Mouse (Mus musculus) midbrain, embryonic 12.5 days (tissue): Measurements from ENCODE around the gene Isg20l2. TPM values are rescaled to one million over a fixed set of nuclear protein-coding genes. Genes with fewer than 3 reads are reported as not detected.
A peak's percentile ranks its signal among the peaks of the same experiment; 100 is the strongest.

Experiments
- ATAC-seq: fragments of 200-750 bp; cut with Nextera tagmentation; 2 replicates; pipeline ENCODE4 v1.8.0; 2017; ENCODE audit warnings: low read depth, moderate TSS enrichment, moderate library complexity; ENCODE audit not compliant: low FRiP score
- H3K27ac ChIP-seq: fragments of 300-500 bp; sonication (generic); replicated peaks from 2 replicates; pipeline ENCODE4 v1.5.1; 2016; ENCODE audit warnings: mild to moderate bottlenecking
- H3K27me3 ChIP-seq: fragments of 300-500 bp; sonication (generic); 2 replicates; pipeline ENCODE4 v1.6.1; 2016; ENCODE audit warnings: mild to moderate bottlenecking
- H3K36me3 ChIP-seq: fragments of 300-500 bp; sonication (generic); 2 replicates; pipeline ENCODE4 v1.6.1; 2016
- H3K4me1 ChIP-seq: fragments of 300-500 bp; sonication (generic); 2 replicates; pipeline ENCODE4 v1.6.1; 2016
- H3K4me2 ChIP-seq: fragments of 300-500 bp; sonication (generic); replicated peaks from 2 replicates; pipeline ENCODE4 v1.6.1; 2016; ENCODE audit warnings: mild to moderate bottlenecking, moderate library complexity
- H3K4me3 ChIP-seq: fragments of 300-500 bp; sonication (generic); 2 replicates; pipeline ENCODE4 v1.5.1; 2016; ENCODE audit warnings: mild to moderate bottlenecking
- H3K9ac ChIP-seq: fragments of 300-500 bp; sonication (generic); replicated peaks from 2 replicates; pipeline ENCODE4 v1.6.1; 2016; ENCODE audit warnings: mild to moderate bottlenecking, moderate library complexity
- H3K9me3 ChIP-seq: fragments of 300-500 bp; sonication (generic); 2 replicates; pipeline ENCODE4 v1.6.1; 2016; ENCODE audit warnings: mild to moderate bottlenecking
- WGBS: fragments of 180-500 bp; shearing (Covaris S2); methylation state at CpG from one replicate; pipeline ENCODE4 v1.1.7; 2016; 5-methylcytosine and 5-hydroxymethylcytosine counted together
- polyA plus RNA-seq: library from polyadenylated mRNA; unstranded; fragments of >200 nt; fragmentation: Nextera tagmentation; extraction: Ambion mirVana; gene quantifications from 2 replicates; pipeline ENCODE4 v1.2.1, GENCODE M21; 2016

Gene Isg20l2
- polyA plus RNA-seq, 1 experiment from 2014 or later: 79.0 TPM

DNA sequence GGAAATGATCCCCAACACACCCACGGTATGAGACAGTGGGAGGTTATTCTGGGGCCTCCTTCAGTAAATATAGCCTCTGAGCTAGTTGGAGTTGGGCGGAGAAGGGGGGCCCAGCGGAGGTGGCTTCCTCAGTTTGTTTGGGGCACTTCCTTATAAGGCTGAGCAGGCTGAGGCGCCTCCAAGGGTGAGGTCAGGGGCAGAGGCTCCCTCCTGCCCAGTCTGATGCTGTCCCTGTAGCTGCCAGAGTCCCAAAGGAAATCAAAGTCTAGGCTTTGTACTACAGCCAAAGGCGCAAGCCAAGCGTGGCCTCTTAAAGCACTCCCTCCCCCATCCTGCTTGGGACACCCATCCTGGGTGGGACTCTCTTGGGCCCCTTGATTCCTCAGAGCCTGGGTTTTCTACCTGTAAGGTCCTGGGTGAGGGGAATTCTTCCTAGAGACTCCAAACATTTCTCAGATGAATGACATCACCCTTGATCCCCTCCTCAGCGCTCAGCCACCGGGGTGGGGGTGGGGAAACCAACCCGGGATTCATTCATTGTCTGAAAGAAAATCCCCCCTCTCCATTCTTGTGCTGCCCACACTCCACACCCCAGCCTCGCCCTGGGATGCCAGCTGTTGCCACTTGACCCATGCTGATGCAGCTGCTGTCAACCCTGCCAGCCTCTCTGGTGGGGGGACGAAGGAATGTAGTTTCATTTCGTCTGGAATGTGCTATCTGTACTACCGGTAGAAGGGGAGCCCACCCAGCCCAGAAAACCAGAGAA is 52.9 kb downstream of the Isg20l2 start:
- WGBS: under 1% methylated on average over 13 of the region's 13 CpGs
- peak overlapping the region; percentile 44 for H3K9ac ChIP-seq

DNA sequence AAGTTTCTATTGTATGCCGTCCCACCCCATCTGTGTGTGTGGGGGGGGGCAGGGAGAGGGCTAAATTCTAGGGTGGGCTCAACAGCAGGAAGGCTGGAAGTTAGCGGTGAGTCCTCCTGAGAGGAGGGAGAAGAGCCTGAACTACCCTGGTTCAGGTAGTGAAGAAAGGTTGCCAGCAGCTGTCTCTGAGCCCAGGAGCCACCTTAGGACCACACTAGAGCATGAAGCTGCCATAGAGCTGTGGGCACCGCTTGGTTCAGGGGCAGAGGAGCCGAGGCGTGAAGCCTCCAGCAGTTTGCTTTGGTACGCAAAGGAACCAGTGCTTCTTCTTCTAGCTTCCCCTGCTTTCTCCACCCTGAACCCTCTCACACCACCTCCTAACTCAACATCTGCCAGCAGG is 53.5 kb downstream of the Isg20l2 start:
- H3K4me2 ChIP-seq: peak overlapping the region; percentile 37
- H3K9ac ChIP-seq: peak overlapping the region; percentile 46; the same call in 1 of the 2 replicates
- peaks cover 7% of the 10 kb centered on the region for H3K36me3 ChIP-seq
- ATAC-seq: no peak
- peaks cover 91% of the 10 kb centered on the region for H3K4me1 ChIP-seq
- H3K9me3 ChIP-seq: no peaks in the 10 kb centered on the region
- peaks cover 8% of the 10 kb centered on the region for H3K27me3 ChIP-seq
- 40% methylated on average over 6 of the region's 6 CpGs for WGBS
- no peak overlapping the region for H3K4me3 ChIP-seq
- peak overlapping the region; percentile 86 for H3K27ac ChIP-seq

More for the DNA sequence above, 52.9 kb downstream of the Isg20l2 start:
- no peaks in the 10 kb centered on the region for H3K9me3 ChIP-seq
- peak overlapping the region; percentile 86 for H3K27ac ChIP-seq
- H3K4me1 ChIP-seq: peaks cover 91% of the 10 kb centered on the region
- H3K36me3 ChIP-seq: peaks cover 13% of the 10 kb centered on the region
- ATAC-seq: peak; percentile 21
- peak overlapping the region; percentile 37 for H3K4me2 ChIP-seq
- H3K27me3 ChIP-seq: 0 out of 2 replicates have a peak, but pooled peaks cover 6% of the 10 kb centered on the region
- no peak overlapping the region for H3K4me3 ChIP-seq

DNA sequence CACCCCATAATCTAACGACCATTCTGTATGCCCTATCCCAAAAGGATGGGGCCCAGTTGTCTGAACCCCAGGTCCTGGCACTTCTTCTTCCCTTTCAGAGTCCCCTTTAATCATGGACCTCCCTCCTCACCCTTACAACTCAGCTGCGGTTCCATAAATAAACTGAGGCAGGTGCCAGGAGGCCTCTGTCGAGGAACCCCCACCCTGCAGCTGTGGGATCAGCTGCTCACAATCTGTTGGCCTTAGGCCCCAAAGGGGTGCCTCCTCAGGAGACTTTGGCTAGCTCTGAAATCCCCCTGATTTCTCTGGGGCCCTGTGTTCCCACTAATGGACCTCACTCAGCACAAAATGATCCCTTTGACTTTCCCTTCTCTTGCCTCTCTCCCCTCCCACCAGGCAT is 54.0 kb downstream of the Isg20l2 start:
- WGBS: 36% methylated on average over 3 of the region's 3 CpGs
- H3K4me2 ChIP-seq: 0 out of 2 replicates have a peak overlapping the region, but pooled peaks have one; percentile 37
- no peaks in the 10 kb centered on the region for H3K9me3 ChIP-seq
- H3K4me3 ChIP-seq: no peak overlapping the region
- peak overlapping the region; percentile 86; the same call in 1 of the 2 replicates for H3K27ac ChIP-seq
- peaks cover 4% of the 10 kb centered on the region; the same call in 1 of the 2 replicates for H3K36me3 ChIP-seq
- H3K9ac ChIP-seq: peak overlapping the region; percentile 46; the same call in 1 of the 2 replicates
- H3K27me3 ChIP-seq: peaks cover 13% of the 10 kb centered on the region
- no peak for ATAC-seq
- H3K4me1 ChIP-seq: peaks cover 90% of the 10 kb centered on the region

DNA sequence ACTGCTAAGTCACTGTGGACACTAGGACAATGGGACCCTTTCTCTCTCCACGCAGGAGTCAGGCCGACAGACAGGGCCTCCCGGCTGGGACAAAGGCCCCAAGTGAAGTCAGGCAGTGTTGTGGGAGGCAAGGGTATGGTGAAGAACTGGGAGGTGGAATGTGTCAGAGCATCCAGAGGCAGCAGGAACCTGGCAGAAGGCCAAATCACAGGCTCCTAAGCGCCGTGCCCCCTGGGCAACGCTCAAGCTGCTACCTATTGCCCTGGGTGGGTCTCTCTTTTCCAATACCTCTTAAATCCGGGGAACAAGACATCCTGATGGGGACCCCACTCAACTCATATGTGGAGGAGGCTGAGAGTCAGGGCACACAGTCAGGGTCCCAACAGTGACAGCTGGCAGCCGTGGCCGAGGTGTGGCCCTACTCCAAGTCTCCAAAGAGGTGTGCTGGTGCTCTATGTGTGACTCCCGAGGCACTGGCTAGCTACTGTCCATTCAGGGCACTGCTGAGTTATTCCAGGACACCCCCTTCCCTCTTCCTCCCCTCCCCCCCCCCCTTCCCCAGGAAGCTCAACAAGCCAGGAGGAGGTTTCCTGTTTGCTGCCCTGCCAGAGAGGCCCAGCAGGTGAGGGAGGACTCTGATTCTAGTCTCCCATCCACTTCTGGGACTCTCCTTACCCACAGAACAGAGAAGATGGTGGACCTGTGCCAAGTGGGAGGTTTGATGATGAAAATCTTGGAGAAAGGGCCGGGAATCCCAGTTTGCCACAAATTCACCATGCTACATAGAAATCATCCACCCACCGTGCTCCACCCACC is 55.6 kb downstream of the Isg20l2 start:
- Histone ChIP-seq H3K36me3 (no peaks in the 10 kb centered on the region), H3K9me3 (no peaks in the 10 kb centered on the region), H3K4me2 (peak overlapping the region; percentile 5), H3K27me3 (peaks cover 29% of the 10 kb centered on the region), H3K27ac (peak overlapping the region; percentile 73), H3K9ac (peak overlapping the region; percentile 4; the same call in 1 of the 2 replicates), H3K4me3 (no peak overlapping the region), H3K4me1 (peaks cover 75% of the 10 kb centered on the region)
- no peak for ATAC-seq
- 31% methylated on average over 12 of the region's 12 CpGs for WGBS

DNA sequence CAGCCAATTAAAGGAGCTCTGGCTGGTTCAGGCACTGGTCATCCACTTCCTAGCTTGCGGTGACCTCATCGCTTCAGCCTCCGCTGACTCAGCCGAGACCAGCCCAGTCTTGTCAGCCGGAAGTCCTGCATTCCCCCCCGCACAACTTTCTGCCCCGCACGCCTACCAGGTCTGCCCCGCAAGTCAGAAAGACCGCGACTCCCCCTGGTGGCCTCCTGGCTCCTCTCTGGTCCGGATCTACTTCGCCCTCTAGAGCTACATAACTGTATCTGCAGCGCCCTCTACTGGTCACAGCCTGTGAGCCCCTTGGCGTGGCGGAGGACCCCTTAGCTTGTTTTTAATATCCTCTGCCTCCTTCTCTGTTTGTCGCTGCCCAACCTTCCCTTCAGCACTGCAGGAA is 56.8 kb downstream of the Isg20l2 start:
- Histone ChIP-seq H3K36me3 (no peaks in the 10 kb centered on the region), H3K4me2 (peak overlapping the region; percentile 63), H3K27ac (peak overlapping the region; percentile 44), H3K9me3 (no peaks in the 10 kb centered on the region), H3K4me1 (peaks cover 65% of the 10 kb centered on the region), H3K27me3 (peaks cover 40% of the 10 kb centered on the region), H3K4me3 (peak overlapping the region; percentile 37), H3K9ac (peak overlapping the region; percentile 53; the same call in 1 of the 2 replicates)
- peak; percentile 72 for ATAC-seq
- 0% methylated on average over 17 of the region's 17 CpGs for WGBS

DNA sequence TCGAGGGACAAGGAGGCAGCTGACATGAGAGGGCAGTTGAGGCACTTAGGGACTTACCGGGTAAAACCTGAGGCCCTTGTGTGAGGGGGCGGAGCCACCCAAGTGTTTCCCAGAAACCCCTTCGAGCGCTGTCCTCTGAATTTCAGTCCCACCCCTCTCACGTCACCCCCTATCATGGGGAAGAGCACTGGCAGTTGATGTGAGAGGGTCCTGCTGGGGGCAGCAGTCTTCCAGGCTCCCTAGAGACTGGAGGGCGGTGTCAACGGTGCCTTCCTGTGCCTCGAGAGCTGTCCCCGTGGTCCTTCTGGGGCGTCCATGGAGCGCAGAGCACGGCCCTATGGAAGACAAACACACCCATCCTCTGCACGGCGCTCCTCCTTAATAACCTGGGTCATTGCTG is 57.5 kb downstream of the Isg20l2 start:
- Histone ChIP-seq H3K4me3 (peak overlapping the region; percentile 37), H3K9me3 (no peaks in the 10 kb centered on the region), H3K4me2 (peak overlapping the region; percentile 63), H3K27me3 (peaks cover 48% of the 10 kb centered on the region), H3K36me3 (no peaks in the 10 kb centered on the region), H3K4me1 (peaks cover 58% of the 10 kb centered on the region), H3K27ac (peak overlapping the region; percentile 44), H3K9ac (peak overlapping the region; percentile 53)
- WGBS: 1% methylated on average over 15 of the region's 15 CpGs
- ATAC-seq: peak; percentile 65

DNA sequence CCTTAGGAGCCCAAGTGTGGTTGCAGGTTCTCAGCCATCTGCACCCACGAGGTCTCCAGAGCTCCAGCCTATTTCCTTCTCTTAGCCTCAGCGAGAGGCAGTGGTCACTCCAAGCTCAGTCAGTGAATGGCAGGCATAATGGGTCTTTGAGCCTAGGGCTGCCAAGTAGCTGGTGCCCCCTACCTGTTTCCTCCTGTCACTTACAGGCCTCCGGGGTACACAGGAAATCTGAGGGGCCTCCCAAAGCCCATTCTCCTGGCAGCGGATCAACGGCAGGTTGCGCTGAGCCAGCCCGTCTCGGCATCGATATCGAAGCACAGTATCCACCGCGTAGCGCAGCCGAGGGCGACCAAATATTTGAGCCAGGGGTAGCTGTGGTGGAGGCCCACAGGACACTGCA is 58.0 kb downstream of the Isg20l2 start:
- WGBS: 10% methylated on average over 15 of the region's 15 CpGs
- no peak for ATAC-seq
- H3K4me1 ChIP-seq: peaks cover 53% of the 10 kb centered on the region

DNA sequence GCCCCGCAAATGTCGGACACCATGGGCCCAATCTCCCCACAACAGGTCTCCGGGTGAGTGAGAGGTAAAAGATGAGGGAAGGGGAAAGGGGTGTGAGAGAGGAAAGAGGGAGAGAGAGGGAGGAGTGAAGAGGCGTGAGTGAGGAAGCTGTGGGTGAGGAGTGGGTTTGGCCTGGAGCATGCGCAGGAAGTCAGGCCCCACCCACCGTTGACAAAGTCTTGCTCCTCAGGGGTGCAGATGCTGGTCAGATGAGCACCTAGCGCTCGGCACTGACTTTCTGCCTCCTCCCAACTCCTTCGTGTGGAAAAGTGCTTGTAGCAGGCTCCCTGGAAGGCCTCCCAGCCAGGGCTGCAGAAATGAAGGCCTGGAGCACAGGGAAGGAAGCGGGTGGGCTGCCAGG is 59.8 kb downstream of the Isg20l2 start:
- no peak for ATAC-seq
- 27% methylated on average over 8 of the region's 10 CpGs for WGBS
- H3K27me3 ChIP-seq: peaks cover 65% of the 10 kb centered on the region
- H3K9me3 ChIP-seq: no peaks in the 10 kb centered on the region
- peaks cover 37% of the 10 kb centered on the region for H3K4me1 ChIP-seq
- no peak overlapping the region for H3K9ac ChIP-seq
- no peak overlapping the region for H3K4me3 ChIP-seq
- H3K27ac ChIP-seq: no peak overlapping the region
- H3K36me3 ChIP-seq: no peaks in the 10 kb centered on the region
- H3K4me2 ChIP-seq: no peak overlapping the region

More for the DNA sequence above, 58.0 kb downstream of the Isg20l2 start:
- peak overlapping the region; percentile 44 for H3K27ac ChIP-seq
- H3K4me3 ChIP-seq: peak overlapping the region; percentile 37
- no peaks in the 10 kb centered on the region for H3K9me3 ChIP-seq
- H3K9ac ChIP-seq: peak overlapping the region; percentile 53
- peaks cover 52% of the 10 kb centered on the region for H3K27me3 ChIP-seq
- peak overlapping the region; percentile 63 for H3K4me2 ChIP-seq
- no peaks in the 10 kb centered on the region for H3K36me3 ChIP-seq

Other genes with a start within 250 kb of the Isg20l2 start
- gene Lrrc71, start 181.7 kb upstream of the Isg20l2 start, polyA plus RNA-seq: 0.62 and 0.73 TPM in 2 replicates
- 3.0 and 3.9 TPM in 2 replicates for gene Ntrk1, start 135.2 kb upstream of the Isg20l2 start, polyA plus RNA-seq
- 1.2 TPM in 2 replicates for gene Insrr, start 133.4 kb upstream of the Isg20l2 start, polyA plus RNA-seq
- gene Pear1, start 106.0 kb upstream of the Isg20l2 start, polyA plus RNA-seq: 8.9 and 12.6 TPM in 2 replicates
- gene Sh2d2a, start 83.6 kb upstream of the Isg20l2 start, polyA plus RNA-seq: not detected in 2 replicates
- 15.7 and 15.9 TPM in 2 replicates for gene Prcc, start 44.7 kb upstream of the Isg20l2 start, polyA plus RNA-seq
- gene Hdgf, start 24.0 kb upstream of the Isg20l2 start, polyA plus RNA-seq: 233 and 243 TPM in 2 replicates
- 73.5 and 77.8 TPM in 2 replicates for gene Mrpl24, start 10.8 kb upstream of the Isg20l2 start, polyA plus RNA-seq
- 23.5 and 24.2 TPM in 2 replicates for gene Rrnad1, start 403 bp downstream of the Isg20l2 start, polyA plus RNA-seq
- gene Crabp2, start 18.4 kb downstream of the Isg20l2 start, polyA plus RNA-seq: 291 and 335 TPM in 2 replicates
- gene Nes, start 40.8 kb downstream of the Isg20l2 start, polyA plus RNA-seq: 183 and 196 TPM in 2 replicates
- gene Bcan, start 69.9 kb downstream of the Isg20l2 start, polyA plus RNA-seq: 0.63 and 1.1 TPM in 2 replicates
- gene Hapln2, start 97.3 kb downstream of the Isg20l2 start, polyA plus RNA-seq: 0.13 and 0.43 TPM in 2 replicates
- gene Gpatch4, start 112.8 kb downstream of the Isg20l2 start, polyA plus RNA-seq: 26.5 and 27.1 TPM in 2 replicates
- gene Naxe, start 128.2 kb downstream of the Isg20l2 start, polyA plus RNA-seq: 124 and 128 TPM in 2 replicates
- not detected in 2 replicates for gene Ttc24, start 148.0 kb downstream of the Isg20l2 start, polyA plus RNA-seq
- 20.7 and 20.8 TPM in 2 replicates for gene Iqgap3, start 151.7 kb downstream of the Isg20l2 start, polyA plus RNA-seq
- gene Mef2d, start 212.1 kb downstream of the Isg20l2 start, polyA plus RNA-seq: 15.1 and 17.6 TPM in 2 replicates